Mouse (Mus musculus) hindbrain, embryonic 14.5 days (tissue): ENCODE results near the gene Aurka. TPM values are rescaled to one million over a fixed set of nuclear protein-coding genes. Genes with fewer than 3 reads are reported as not detected.

Experiments
- ATAC-seq: fragments of 200-750 bp; cut with Nextera tagmentation; 2 replicates; pipeline ENCODE4 v1.8.0; 2017; ENCODE audit warnings: moderate number of reproducible peaks, mild to moderate bottlenecking, moderate TSS enrichment, moderate library complexity; ENCODE audit not compliant: low FRiP score
- DNase-seq: peaks from one replicate; pipeline ENCODE4 v3.0.0-alpha.2; 2015; ENCODE audit warnings: low spot score
- H3K27ac ChIP-seq: fragments of 300-500 bp; sonication (generic); 2 replicates; pipeline ENCODE4 v1.5.1; 2014; ENCODE audit warnings: mild to moderate bottlenecking, moderate library complexity
- H3K27me3 ChIP-seq: fragments of 300-500 bp; sonication (generic); 2 replicates; pipeline ENCODE4 v1.6.1; 2014; ENCODE audit warnings: mild to moderate bottlenecking, low read length, mixed read lengths; ENCODE audit not compliant: control insufficient read depth, insufficient read depth
- H3K36me3 ChIP-seq: fragments of 300-500 bp; sonication (generic); replicated peaks from 2 replicates; pipeline ENCODE4 v1.6.1; 2014; ENCODE audit not compliant: control insufficient read depth, insufficient read depth
- H3K4me1 ChIP-seq: fragments of 300-500 bp; sonication (generic); replicated peaks from 2 replicates; pipeline ENCODE4 v1.6.1; 2014; ENCODE audit warnings: antibody characterized with exemption, low read length, mixed read lengths; ENCODE audit not compliant: control insufficient read depth, insufficient read depth
- H3K4me2 ChIP-seq: fragments of 300-500 bp; sonication (generic); replicated peaks from 2 replicates; pipeline ENCODE4 v1.6.1; 2014; ENCODE audit warnings: mild to moderate bottlenecking, moderate library complexity
- H3K4me3 ChIP-seq: fragments of 300-500 bp; sonication (generic); replicated peaks from 2 replicates; pipeline ENCODE4 v1.5.1; 2014; ENCODE audit warnings: mild to moderate bottlenecking, low read length
- H3K9ac ChIP-seq: fragments of 300-500 bp; sonication (generic); 2 replicates; pipeline ENCODE4 v1.6.1; 2014
- H3K9me3 ChIP-seq: fragments of 300-500 bp; sonication (generic); 2 replicates; pipeline ENCODE4 v1.6.1; 2016; ENCODE audit warnings: low read length; ENCODE audit not compliant: control insufficient read depth
- WGBS: fragments of 180-500 bp; shearing (Covaris S2); extraction: QIAGEN DNeasy Blood & Tissue Kit; methylation state at CpG from one replicate; pipeline ENCODE4 v1.1.7; 2014; 5-methylcytosine and 5-hydroxymethylcytosine counted together
- polyA plus RNA-seq: library from polyadenylated mRNA; unstranded; fragments of >200 nt; fragmentation: Nextera tagmentation; extraction: Ambion mirVana; gene quantifications from 2 replicates; pipeline ENCODE4 v1.2.1, GENCODE M21; 2014

Gene Aurka
- polyA plus RNA-seq, 1 experiment from 2014 or later, result 18.8 TPM

DNA sequence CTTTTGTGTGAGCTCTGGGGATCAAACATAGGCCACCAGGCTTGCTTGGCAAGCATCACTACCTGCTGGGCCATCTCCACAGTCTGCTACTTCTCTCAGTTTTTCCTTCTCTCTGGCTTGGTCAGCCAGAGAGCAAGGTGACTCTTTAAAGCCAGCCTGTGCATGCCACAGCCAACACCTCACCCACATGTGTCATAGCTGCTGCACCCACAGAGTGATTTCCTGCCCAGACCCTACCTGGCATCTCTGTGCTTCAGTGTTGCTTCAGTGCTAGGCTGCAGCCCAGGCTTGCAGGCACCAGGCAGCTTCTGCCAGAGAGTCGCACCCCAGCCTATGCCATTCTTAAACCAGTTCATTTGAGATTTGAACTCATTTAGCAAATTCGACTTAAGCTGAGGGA, 37.2 kb upstream of the Aurka start:
- WGBS, result 84% methylated on average over 2 of the region's 2 CpGs
- Histone ChIP-seq H3K4me3 (no peak overlapping the region), H3K27me3 (no peaks in the 10 kb centered on the region), H3K36me3 (no peaks in the 10 kb centered on the region), H3K27ac (no peak overlapping the region), H3K4me1 (0 out of 2 replicates have a peak, but pooled peaks cover 2% of the 10 kb centered on the region), H3K4me2 (no peak overlapping the region), H3K9me3 (no peaks in the 10 kb centered on the region), H3K9ac (no peak overlapping the region)
- no peak for DNase-seq
- no peak for ATAC-seq

DNA sequence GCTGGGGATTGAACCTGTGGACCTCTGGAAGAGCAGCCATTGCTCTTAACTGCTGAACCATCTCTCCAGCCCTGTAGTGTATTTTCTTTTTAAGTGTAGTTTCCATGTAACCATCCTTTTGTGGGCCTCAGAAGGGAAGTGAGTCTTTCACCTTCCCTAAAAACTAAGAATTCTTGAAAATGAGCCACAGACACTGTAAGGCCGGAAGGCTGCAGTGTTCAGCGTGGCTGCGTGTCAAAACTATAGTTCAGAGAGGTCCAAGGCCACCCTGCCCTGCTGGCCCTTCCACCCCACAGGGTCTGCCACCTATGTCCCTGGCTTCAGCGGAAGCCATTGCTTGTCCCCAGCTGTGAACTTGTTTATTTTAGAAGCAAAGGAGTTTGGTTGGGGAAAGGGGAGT, 35.8 kb upstream of the Aurka start:
- WGBS, result 72% methylated on average over 4 of the region's 4 CpGs
- Histone ChIP-seq H3K9me3 (no peaks in the 10 kb centered on the region), H3K36me3 (no peaks in the 10 kb centered on the region), H3K4me1 (no peaks in the 10 kb centered on the region), H3K27ac (no peak overlapping the region), H3K9ac (no peak overlapping the region), H3K4me3 (no peak overlapping the region), H3K27me3 (no peaks in the 10 kb centered on the region), H3K4me2 (no peak overlapping the region)
- ATAC-seq, result no peak
- DNase-seq, result no peak

DNA sequence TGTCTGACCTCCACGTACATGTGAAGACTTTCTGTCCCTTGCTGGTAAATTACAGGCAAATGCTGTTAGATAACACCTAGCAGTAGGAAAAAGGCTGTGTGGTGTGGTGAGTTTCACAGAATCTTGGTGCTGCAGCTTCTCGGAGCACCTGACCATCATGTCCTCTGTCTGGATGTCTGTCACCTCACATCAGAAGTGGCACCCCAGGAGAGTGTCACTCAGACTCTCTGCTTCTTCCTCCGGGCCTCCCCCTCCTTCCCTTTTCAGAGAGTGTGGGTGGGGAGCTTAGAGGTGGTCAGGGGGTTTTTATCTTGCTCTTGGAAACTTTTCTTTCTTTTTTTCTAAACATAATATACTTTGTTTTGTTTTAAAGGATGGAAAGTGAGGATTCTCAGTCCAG, 34.7 kb upstream of the Aurka start:
- ATAC-seq (no peak), DNase-seq (no peak)
- no peaks in the 10 kb centered on the region for H3K27me3 ChIP-seq
- no peak overlapping the region for H3K27ac ChIP-seq
- no peak overlapping the region for H3K4me3 ChIP-seq
- H3K4me1 ChIP-seq, result no peaks in the 10 kb centered on the region
- no peak overlapping the region for H3K4me2 ChIP-seq
- H3K9ac ChIP-seq, result no peak overlapping the region
- H3K9me3 ChIP-seq, result no peaks in the 10 kb centered on the region
- no peaks in the 10 kb centered on the region for H3K36me3 ChIP-seq
- WGBS, result 77% methylated on average over 3 of the region's 3 CpGs

DNA sequence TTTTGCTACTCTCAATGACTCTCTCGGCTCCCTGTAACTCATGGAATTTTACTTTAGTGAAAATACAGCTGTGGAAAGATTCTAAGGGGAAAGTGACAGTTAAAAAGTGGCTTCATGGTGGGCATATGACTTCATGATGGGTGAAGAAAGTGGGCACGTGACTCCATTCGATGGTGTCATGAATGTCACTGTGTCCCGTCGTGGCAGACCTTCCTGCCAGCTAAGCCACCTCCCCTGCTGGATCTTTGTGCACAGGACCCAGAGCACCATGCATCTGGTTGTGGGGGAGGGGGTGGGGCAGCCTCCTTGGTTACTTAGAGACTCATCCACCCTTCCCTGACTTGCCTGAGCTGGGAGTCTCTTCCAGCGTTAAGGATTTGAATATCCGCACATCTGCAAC, 33.9 kb upstream of the Aurka start:
- no peaks in the 10 kb centered on the region for H3K27me3 ChIP-seq
- no peak overlapping the region for H3K4me2 ChIP-seq
- no peak overlapping the region for H3K27ac ChIP-seq
- H3K9ac ChIP-seq, result no peak overlapping the region
- no peak for ATAC-seq
- H3K9me3 ChIP-seq, result no peaks in the 10 kb centered on the region
- H3K4me3 ChIP-seq, result no peak overlapping the region
- no peak for DNase-seq
- no peaks in the 10 kb centered on the region for H3K4me1 ChIP-seq
- H3K36me3 ChIP-seq, result no peaks in the 10 kb centered on the region
- 69% methylated on average over 7 of the region's 7 CpGs for WGBS

DNA sequence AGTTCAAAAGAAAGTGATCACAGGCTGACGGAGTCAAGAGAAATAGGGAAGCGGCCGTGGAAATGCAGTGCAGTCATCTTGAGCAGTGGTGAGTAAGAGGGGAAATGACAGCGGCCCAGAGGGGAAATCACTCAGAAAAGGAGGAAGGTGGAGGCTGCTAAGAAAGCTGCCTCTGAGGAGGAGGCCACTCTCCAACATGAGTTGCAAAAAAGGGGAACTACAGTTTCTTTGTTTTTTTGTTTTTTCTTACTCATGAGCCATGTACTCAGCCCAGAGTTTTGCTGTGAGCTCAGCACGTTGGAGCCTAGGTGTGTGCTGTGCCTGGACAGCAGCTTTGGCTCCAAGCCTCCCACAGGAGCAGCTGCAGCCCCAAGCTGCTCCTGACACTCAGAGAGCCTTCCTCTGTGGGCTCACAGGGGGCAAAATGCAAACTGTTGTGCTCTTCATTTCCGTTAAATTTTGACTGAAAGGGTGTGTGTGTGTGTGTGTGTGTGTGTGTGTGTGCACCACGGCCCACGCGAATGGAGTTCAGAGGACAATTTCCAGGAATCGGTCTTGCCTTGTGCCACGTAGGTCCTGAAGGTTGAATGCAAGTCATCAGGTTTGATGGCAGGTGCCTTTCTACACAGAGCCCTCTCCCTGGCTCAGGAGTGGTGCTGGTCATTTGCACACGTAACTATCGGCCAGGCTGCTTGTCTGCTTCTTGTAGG, 30.9 kb upstream of the Aurka start:
- H3K4me3 ChIP-seq, result no peak overlapping the region
- no peaks in the 10 kb centered on the region for H3K9me3 ChIP-seq
- no peak overlapping the region for H3K4me2 ChIP-seq
- no peaks in the 10 kb centered on the region for H3K36me3 ChIP-seq
- no peaks in the 10 kb centered on the region for H3K4me1 ChIP-seq
- no peak for DNase-seq
- WGBS, result 73% methylated on average over 13 of the region's 13 CpGs
- no peaks in the 10 kb centered on the region for H3K27me3 ChIP-seq
- H3K27ac ChIP-seq, result no peak overlapping the region
- no peak overlapping the region for H3K9ac ChIP-seq
- ATAC-seq, result no peak

DNA sequence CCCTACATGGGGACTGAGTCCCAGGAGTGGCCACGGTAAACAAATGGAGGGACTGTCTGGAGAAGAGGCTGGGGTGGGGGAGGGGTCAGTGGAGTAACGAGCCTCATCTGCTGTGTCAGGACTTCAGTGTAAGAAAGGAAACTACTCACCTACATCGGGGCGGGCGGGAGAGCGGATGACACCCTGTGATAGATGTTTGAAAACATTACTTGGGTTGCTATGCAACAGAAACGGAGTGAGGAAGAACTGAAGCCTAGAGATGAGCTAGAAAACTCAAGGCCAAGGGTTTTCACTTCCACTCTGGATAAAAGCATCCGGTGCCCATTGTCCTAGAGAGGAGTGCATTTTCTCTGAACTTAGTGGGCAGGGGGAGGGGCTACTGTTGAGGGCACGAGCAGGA, 29.6 kb upstream of the Aurka start:
- Histone ChIP-seq H3K27ac (no peak overlapping the region), H3K27me3 (no peaks in the 10 kb centered on the region), H3K9me3 (no peaks in the 10 kb centered on the region), H3K9ac (no peak overlapping the region), H3K4me2 (no peak overlapping the region), H3K36me3 (no peaks in the 10 kb centered on the region), H3K4me3 (no peak overlapping the region), H3K4me1 (no peaks in the 10 kb centered on the region)
- DNase-seq (peak; percentile 38), ATAC-seq (no peak)
- 20% methylated on average over 9 of the region's 9 CpGs for WGBS

DNA sequence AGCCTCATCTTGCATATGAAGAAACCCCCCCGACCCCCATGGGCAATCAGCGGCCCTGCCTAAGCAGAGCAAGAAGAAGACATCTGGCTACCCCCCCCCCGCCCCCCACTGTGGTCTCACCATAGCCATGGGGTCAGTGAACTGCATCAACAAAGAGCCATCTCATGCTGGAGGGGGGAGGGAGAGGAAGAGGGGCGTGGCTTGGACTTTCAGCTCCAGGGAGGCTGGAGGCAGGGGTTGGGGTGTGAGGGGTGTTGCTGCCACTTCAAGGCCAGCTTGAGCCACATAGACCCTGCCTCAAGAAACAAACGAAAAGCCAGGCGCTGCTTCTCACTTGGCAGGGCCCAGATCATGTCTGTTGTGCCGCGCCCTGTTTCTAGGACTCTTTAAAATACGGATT, 25.6 kb upstream of the Aurka start:
- DNase-seq (no peak), ATAC-seq (no peak)
- Histone ChIP-seq H3K4me3 (no peak overlapping the region), H3K4me2 (no peak overlapping the region), H3K27ac (no peak overlapping the region), H3K9ac (no peak overlapping the region), H3K9me3 (no peaks in the 10 kb centered on the region), H3K4me1 (no peaks in the 10 kb centered on the region), H3K27me3 (no peaks in the 10 kb centered on the region), H3K36me3 (no peaks in the 10 kb centered on the region)
- WGBS, result 48% methylated on average over 9 of the region's 9 CpGs

DNA sequence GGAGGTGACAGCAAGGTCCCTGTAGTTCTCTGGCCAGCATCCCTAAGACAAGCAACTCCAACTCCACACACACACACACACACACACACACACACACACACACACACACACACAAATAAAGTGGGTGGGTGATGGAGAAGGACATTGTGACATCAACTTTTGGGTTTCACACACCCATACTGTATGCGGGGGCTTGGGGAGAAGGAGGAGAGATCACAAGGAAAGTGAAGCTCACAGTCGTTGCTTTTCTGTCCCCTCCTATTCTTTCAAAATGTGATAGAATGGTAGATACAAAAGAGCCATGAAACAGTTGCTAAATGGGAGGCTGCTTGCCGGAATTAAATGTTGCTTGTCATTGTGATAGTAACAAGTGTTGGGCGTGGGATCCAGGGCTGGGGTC, 24.3 kb upstream of the Aurka start:
- no peaks in the 10 kb centered on the region for H3K4me1 ChIP-seq
- no peak overlapping the region for H3K27ac ChIP-seq
- ATAC-seq (no peak), DNase-seq (no peak)
- no peaks in the 10 kb centered on the region for H3K36me3 ChIP-seq
- H3K4me3 ChIP-seq, result no peak overlapping the region
- no peak overlapping the region for H3K4me2 ChIP-seq
- H3K27me3 ChIP-seq, result no peaks in the 10 kb centered on the region
- WGBS, result 65% methylated on average over 4 of the region's 4 CpGs
- H3K9ac ChIP-seq, result no peak overlapping the region
- no peaks in the 10 kb centered on the region for H3K9me3 ChIP-seq

DNA sequence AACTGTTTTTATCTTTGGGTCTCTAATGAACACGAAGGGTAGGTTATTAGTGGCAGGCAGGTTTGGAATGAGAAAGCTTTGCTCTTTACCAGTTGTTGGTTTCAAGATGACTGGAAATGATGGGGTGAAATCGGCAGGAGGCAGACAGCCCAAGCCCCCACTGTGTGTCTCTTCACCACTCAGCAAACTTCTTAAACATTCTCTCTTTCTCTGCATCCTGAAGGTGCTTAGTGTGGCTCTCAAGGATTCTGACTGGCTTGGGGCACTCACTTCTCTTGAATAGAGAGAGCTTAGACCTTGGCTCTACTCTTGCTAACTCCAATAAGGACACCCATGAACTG, 23.7 kb upstream of the Aurka start:
- no peak for ATAC-seq
- 79% methylated on average over 2 of the region's 2 CpGs for WGBS

More for the DNA sequence above, 23.7 kb upstream of the Aurka start:
- Histone ChIP-seq H3K4me3 (no peak overlapping the region), H3K4me1 (no peaks in the 10 kb centered on the region), H3K27me3 (no peaks in the 10 kb centered on the region), H3K27ac (no peak overlapping the region), H3K36me3 (no peaks in the 10 kb centered on the region), H3K9ac (no peak overlapping the region), H3K9me3 (no peaks in the 10 kb centered on the region), H3K4me2 (no peak overlapping the region)
- DNase-seq, result no peak
